Mouse (Mus musculus): Measurements from ENCODE around the gene Ano4. TPM values are rescaled to one million over a fixed set of nuclear protein-coding genes. Genes with fewer than 3 reads are reported as not detected.

The Ano4 gene
- not detected in 2 replicates for polyA plus RNA-seq (2012; rRNA removed; ENCODE audit: low replicate concordance)

DNA sequence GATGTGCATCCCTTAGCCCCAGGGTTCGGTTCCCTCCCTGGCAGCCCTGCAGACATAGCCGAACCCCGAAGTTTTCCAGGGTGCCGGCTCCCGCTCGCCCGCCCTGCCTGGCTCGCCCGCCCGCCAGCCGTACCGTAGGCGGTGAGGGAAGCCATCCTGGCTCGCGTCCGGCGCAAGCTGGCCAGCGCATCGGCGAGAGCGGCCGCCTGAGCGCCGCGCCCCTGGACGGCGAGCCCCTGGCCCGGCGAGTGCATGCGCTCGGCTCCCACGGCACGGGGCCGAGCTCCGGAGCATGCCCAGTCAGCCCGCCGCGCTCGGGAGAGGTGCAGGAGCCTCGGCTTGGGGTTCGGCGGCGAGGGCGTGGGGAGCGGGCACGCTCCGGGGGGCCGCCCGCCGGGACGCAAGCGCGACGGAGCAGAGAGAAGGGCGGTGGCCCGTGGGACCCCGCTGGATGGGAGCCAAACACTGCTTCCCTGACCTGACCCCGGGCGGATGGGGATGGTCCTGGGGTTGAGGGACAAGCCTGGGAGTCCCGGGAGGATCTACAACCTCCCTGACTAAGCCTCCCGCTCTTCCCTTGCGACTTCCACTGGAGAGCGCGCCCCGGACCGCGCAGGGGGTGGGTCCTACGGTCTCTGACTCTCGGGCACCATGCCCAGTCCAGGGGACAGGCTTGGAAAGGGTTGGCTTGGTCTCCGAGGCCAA is at the start of gene Ano4:
Ano4 (minus strand) TSS at position 272 of the 705 bp plus-strand sequence.

Other genes starting within 250 kb of the Ano4 start
- gene Gas2l3, start 99.2 kb upstream of the Ano4 start, polyA plus RNA-seq (2012; rRNA removed; ENCODE audit: low replicate concordance) = 0.23 and 0.34 TPM in 2 replicates
- 8.1 and 13.0 TPM in 2 replicates for gene Nr1h4, start 188.8 kb upstream of the Ano4 start, polyA plus RNA-seq (2012; rRNA removed; ENCODE audit: low replicate concordance)